ENCODE assay signal across 8 mouse cellular contexts in the genomic region with DNA sequence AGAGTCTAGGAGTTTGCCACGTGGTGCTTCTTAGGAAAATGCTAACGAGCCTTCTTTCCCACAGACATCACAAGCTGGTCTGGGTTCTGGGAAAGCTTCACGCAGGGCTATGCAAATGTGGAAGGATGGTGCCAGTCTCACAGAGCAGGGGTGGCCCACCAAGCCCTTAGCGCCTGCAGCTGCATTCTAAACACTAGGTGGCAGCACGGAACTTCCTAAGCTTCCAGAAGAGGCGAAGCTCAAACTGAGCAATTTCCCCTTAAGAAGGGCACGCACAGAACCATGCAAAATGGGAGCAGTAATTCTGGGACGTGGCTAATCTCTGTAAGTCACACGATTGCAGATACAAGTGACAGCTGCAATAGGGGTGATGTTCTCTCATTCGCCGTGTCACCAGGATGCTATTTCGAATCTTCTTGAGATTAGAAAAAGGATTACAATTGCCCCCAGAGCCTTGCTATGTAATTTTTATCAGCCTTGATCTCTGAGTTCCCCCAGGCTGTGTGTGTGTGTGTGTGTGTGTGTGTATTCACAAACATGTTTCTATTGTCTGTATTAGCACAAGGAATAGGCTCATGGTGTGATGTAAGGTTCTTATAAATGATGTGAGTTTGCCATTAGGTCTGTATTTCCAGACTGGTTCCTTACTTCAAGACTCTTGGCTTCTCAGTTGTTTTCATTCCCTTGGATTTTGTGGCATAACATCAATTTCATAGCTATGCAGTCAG.
DNase-seq lines count a peak whose midpoint lies in the region; ATAC-seq lines count a peak whose summit lies in the region.

No protein-coding gene starts in this region.

- H3K27me3 ChIP-seq in hindbrain, embryonic 12.5 days = no peaks in the 10 kb centered on the region; the same call in 1 of the 2 replicates
- H3K27me3 ChIP-seq in lung, embryonic 16.5 days (ENCODE audit: control insufficient read depth, insufficient read depth, low read depth, low read length) = no peaks in the 10 kb centered on the region

- H3K9ac ChIP-seq in hindbrain, embryonic 12.5 days = no peak overlapping the region
- H3K9ac ChIP-seq in lung, embryonic 16.5 days (ENCODE audit: low read length) = no peak overlapping the region

- no peaks in the 10 kb centered on the region for H3K36me3 ChIP-seq in hindbrain, embryonic 12.5 days
- no peaks in the 10 kb centered on the region for H3K36me3 ChIP-seq in lung, embryonic 16.5 days (ENCODE audit: control insufficient read depth, insufficient read depth, low read length)

- peak; percentile 18 for DNase-seq in T-cell, adult 2 months (ENCODE audit: low spot score)
- DNase-seq in cerebellum, adult 9-11 months = peak; percentile 74
- DNase-seq in frontal cortex, postnatal 10 days (ENCODE audit: low spot score in 2 of 2) = peak; percentile 87 to 88
- DNase-seq in layer of hippocampus, postnatal 10 days (ENCODE audit: low spot score in 2 of 2) = peak; percentile 90 to 93
- peak; percentile 90 for DNase-seq in right cerebral cortex, adult 18-20 months

- H3K4me3 ChIP-seq in hindbrain, embryonic 12.5 days = no peak overlapping the region
- no peak overlapping the region for H3K4me3 ChIP-seq in lung, embryonic 16.5 days (ENCODE audit: low read length)

- peak; percentile 93 for ATAC-seq in hindbrain, embryonic 12.5 days (ENCODE audit: low FRiP score)
- peak; percentile 85 for ATAC-seq in lung, embryonic 16.5 days (ENCODE audit: low read depth)
- no peak for ATAC-seq in inflammation-experienced regulatory T-cells, adult 6 months

- no peak overlapping the region for H3K27ac ChIP-seq in hindbrain, embryonic 12.5 days
- no peak overlapping the region for H3K27ac ChIP-seq in lung, embryonic 16.5 days (ENCODE audit: low read length)

- no peaks in the 10 kb centered on the region for H3K9me3 ChIP-seq in hindbrain, embryonic 12.5 days (replicated peaks)
- no peaks in the 10 kb centered on the region for H3K9me3 ChIP-seq in lung, embryonic 16.5 days (ENCODE audit: control insufficient read depth, low read length)

- H3K4me2 ChIP-seq in hindbrain, embryonic 12.5 days (replicated peaks) = no peak overlapping the region
- H3K4me2 ChIP-seq in lung, embryonic 16.5 days (ENCODE audit: low read depth, low read length) = no peak overlapping the region

- WGBS in hindbrain, embryonic 12.5 days = 8% methylated on average over 12 of the region's 12 CpGs
- WGBS in lung, embryonic 16.5 days = 7% methylated on average over 12 of the region's 12 CpGs

- peaks cover 6% of the 10 kb centered on the region; the same call in 1 of the 2 replicates for H3K4me1 ChIP-seq in hindbrain, embryonic 12.5 days
- peaks cover 3% of the 10 kb centered on the region; the same call in 1 of the 2 replicates for H3K4me1 ChIP-seq in lung, embryonic 16.5 days (replicated peaks; ENCODE audit: control insufficient read depth, insufficient read depth, low read length)

Comparison
In these comparisons a context has a peak if more than half of its experiments do, and no peak if none do; other contexts are left out.
1. DNase-seq: peak in every context shown above with its lines; median percentile 92 in layer of hippocampus, postnatal 10 days; 90 in right cerebral cortex, adult 18-20 months; 88 in frontal cortex, postnatal 10 days; 74 in cerebellum, adult 9-11 months; 18 in T-cell, adult 2 months.